Mouse (Mus musculus) lung, embryonic 14.5 days (tissue): ENCODE measurements around the gene Mpzl1. TPM values are rescaled to one million over a fixed set of nuclear protein-coding genes. Genes with fewer than 3 reads are reported as not detected.
A peak's percentile ranks its signal among the peaks of the same experiment; 100 is the strongest.

ENCODE experiments used
- ATAC-seq: fragments of 200-750 bp; cut with Nextera tagmentation; 2 replicates; pipeline ENCODE4 v1.8.0; 2017; ENCODE audit warnings: mild to moderate bottlenecking, moderate TSS enrichment, moderate library complexity; ENCODE audit not compliant: insufficient read depth
- DNase-seq: peaks from one replicate; pipeline ENCODE4 v3.0.0-alpha.2; 2015
- H3K27ac ChIP-seq: fragments of 300-500 bp; sonication (generic); 2 replicates; pipeline ENCODE4 v1.5.1; 2014; ENCODE audit warnings: low read depth, mild to moderate bottlenecking, moderate library complexity
- H3K27me3 ChIP-seq: fragments of 300-500 bp; sonication (generic); 2 replicates; pipeline ENCODE4 v1.6.1; 2014; ENCODE audit warnings: low read length, control low read depth; ENCODE audit not compliant: insufficient read depth
- H3K36me3 ChIP-seq: fragments of 300-500 bp; sonication (generic); 2 replicates; pipeline ENCODE4 v1.6.1; 2014; ENCODE audit warnings: control low read depth; ENCODE audit not compliant: insufficient read depth
- H3K4me1 ChIP-seq: fragments of 300-500 bp; sonication (generic); 2 replicates; pipeline ENCODE4 v1.6.1; 2014; ENCODE audit warnings: antibody characterized with exemption, control low read depth; ENCODE audit not compliant: insufficient read depth
- H3K4me2 ChIP-seq: fragments of 300-500 bp; sonication (generic); 2 replicates; pipeline ENCODE4 v1.6.1; 2014; ENCODE audit warnings: mild to moderate bottlenecking
- H3K4me3 ChIP-seq: fragments of 300-500 bp; sonication (generic); 2 replicates; pipeline ENCODE4 v1.5.1; 2014; ENCODE audit warnings: low read depth, low read length
- H3K9ac ChIP-seq: fragments of 300-500 bp; sonication (generic); 2 replicates; pipeline ENCODE4 v1.6.1; 2014
- H3K9me3 ChIP-seq: fragments of 300-500 bp; sonication (generic); 2 replicates; pipeline ENCODE4 v1.6.1; 2016; ENCODE audit warnings: low read depth, low read length, control low read depth
- CTCF ChIP-seq: IDR thresholded peaks from 2 replicates; pipeline ENCODE4 v1.5.1; 2016; ENCODE audit warnings: antibody characterized with exemption, low read depth
- WGBS: fragments of 180-500 bp; shearing (Covaris S2); extraction: QIAGEN DNeasy Blood & Tissue Kit; methylation state at CpG from one replicate; pipeline ENCODE4 v1.1.7; 2014; 5-methylcytosine and 5-hydroxymethylcytosine counted together
- polyA plus RNA-seq: library from polyadenylated mRNA; unstranded; fragments of >200 nt; fragmentation: Nextera tagmentation; extraction: Ambion mirVana; gene quantifications from 2 replicates; pipeline ENCODE4 v1.2.1, GENCODE M21; 2014

Gene Mpzl1
- polyA plus RNA-seq, 1 experiment from 2014 or later = 220 TPM

DNA sequence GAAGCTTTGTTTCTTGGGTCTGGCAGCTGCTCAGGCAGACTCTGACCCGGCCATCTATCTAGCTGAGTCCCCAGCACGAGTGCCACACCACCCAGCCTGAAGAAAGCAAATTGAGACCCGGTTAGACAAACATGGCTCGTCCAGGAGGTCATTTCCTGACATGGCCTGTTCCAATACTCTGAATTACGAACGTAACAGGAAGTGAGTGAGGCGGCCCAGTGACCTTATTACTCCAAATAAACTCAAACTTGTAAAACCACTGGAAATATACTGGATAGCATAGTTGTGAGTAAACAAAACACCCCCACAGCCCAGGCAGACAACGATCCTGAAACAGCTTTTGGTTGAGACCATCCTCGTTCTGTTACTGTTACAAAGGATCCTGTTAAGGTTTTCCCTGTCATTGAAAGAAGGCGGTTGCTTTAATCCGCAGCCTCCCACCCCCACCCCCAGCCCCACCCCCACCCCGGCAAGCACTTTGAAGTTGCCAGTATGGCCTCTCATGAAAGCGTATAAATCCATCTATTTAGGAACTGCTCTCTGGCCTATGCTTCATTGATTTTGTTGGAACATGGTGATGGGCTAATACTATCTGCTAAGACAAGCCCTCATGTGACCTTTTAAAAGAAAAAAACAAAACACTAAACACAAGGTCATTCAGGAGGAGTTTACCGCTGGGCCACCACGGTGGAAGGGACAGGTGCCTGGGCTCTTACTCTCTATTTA, 17.0 kb downstream of the Mpzl1 start:
- Histone ChIP-seq H3K4me2 (peak overlapping the region; percentile 46), H3K9me3 (peaks cover 5% of the 10 kb centered on the region; the same call in 1 of the 2 replicates), H3K36me3 (peaks cover 35% of the 10 kb centered on the region; the same call in 1 of the 2 replicates), H3K27ac (peak overlapping the region; percentile 82), H3K27me3 (no peaks in the 10 kb centered on the region), H3K4me1 (peaks cover 25% of the 10 kb centered on the region), H3K9ac (no peak overlapping the region), H3K4me3 (no peak overlapping the region)
- peak; percentile 85 for ATAC-seq
- WGBS = 10% methylated on average over 15 of the region's 15 CpGs
- peak; percentile 80 for DNase-seq
- no peak for TF ChIP-seq CTCF

- Histone ChIP-seq H3K9ac (no peak overlapping the region), H3K9me3 (peaks cover 5% of the 10 kb centered on the region; the same call in 1 of the 2 replicates), H3K4me3 (no peak overlapping the region), H3K36me3 (peaks cover 33% of the 10 kb centered on the region; the same call in 1 of the 2 replicates), H3K4me1 (peaks cover 25% of the 10 kb centered on the region), H3K27me3 (no peaks in the 10 kb centered on the region), H3K27ac (peak overlapping the region; percentile 82), H3K4me2 (peak overlapping the region; percentile 46)
- peak; percentile 82 for DNase-seq
- 12% methylated on average over 7 of the region's 7 CpGs for WGBS
- peak; percentile 16 for ATAC-seq
- TF ChIP-seq CTCF = no peak
These were observed 17.7 kb downstream of the Mpzl1 start for GRCm38 (mm10) chr1:165616652-165617051.

DNA sequence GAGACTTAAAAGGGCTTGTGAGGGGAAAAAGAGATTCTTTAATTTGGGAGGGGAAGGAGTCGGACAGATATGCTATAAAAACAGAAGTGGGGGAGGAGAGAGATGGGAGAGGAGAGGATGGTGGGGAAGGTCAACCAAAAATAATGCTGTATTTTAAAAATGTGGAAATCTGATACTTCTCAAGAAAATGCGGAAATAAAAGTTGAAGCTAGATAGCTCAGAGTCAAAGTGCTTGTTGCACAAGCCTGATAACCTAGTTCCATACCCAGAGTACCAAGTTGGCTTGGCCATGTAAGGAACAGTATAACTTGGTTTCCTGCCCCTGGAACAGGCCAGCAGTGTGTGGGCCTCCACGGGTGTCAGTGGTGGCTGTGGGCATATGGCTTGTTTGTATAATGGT, 19.5 kb downstream of the Mpzl1 start:
- no peak for TF ChIP-seq CTCF
- H3K36me3 ChIP-seq = peaks cover 28% of the 10 kb centered on the region; the same call in 1 of the 2 replicates
- H3K4me1 ChIP-seq = peaks cover 22% of the 10 kb centered on the region
- no peak overlapping the region for H3K4me2 ChIP-seq
- H3K9ac ChIP-seq = no peak overlapping the region
- no peak overlapping the region for H3K4me3 ChIP-seq
- no peaks in the 10 kb centered on the region for H3K27me3 ChIP-seq
- ATAC-seq (no peak), DNase-seq (no peak)
- no peak overlapping the region for H3K27ac ChIP-seq
- WGBS = 96% methylated on average over 3 of the region's 3 CpGs
- H3K9me3 ChIP-seq = peaks cover 5% of the 10 kb centered on the region; the same call in 1 of the 2 replicates

DNA sequence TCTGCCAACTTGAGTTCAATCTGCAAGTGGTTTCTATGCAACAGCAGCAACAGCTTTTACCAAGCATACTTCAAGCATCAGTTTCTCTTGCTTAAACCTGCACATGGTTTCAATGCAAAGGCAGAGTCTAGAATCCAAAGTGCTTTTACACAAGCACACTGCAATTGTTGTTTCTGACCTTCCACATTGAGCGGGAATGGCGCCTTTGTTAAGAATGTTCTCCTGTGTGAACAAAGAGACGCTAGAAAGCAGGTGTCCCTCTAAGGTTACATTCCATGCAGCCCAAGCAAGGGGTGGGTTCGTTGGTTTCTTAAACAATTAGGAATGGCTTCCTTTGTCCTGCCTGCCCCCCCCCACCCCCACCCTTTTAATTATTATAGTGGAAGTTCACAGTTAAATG, 20.4 kb downstream of the Mpzl1 start:
- Histone ChIP-seq H3K27ac (no peak overlapping the region), H3K4me1 (peaks cover 15% of the 10 kb centered on the region), H3K27me3 (no peaks in the 10 kb centered on the region)

DNA sequence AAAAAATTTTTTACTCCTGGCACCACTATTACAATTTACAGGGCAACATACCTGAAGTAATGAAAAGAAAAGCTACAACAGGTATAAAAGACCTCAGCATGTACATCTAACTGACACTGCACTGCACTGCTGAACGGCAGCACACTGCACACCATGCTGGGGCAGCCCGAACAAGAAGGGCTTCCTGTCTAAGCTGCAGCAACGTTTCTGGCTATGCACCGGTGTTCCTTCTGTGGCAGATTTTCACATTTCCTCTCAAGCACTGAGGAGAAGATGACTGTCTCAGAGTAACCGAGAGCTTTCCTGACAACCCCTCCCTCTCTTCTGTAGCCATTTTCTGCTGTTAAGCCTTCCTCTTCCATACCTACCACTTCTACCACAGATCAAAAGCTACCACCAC, 21.6 kb downstream of the Mpzl1 start:
- peaks cover 5% of the 10 kb centered on the region; the same call in 1 of the 2 replicates for H3K9me3 ChIP-seq
- 52% methylated on average over 5 of the region's 5 CpGs for WGBS
- peaks cover 10% of the 10 kb centered on the region for H3K4me1 ChIP-seq
- H3K27ac ChIP-seq = no peak overlapping the region; the same call in 1 of the 2 replicates
- no peak for DNase-seq
- H3K9ac ChIP-seq = no peak overlapping the region
- no peak for ATAC-seq
- peaks cover 37% of the 10 kb centered on the region; the same call in 1 of the 2 replicates for H3K36me3 ChIP-seq
- no peak overlapping the region for H3K4me2 ChIP-seq
- no peak overlapping the region for H3K4me3 ChIP-seq
- TF ChIP-seq CTCF = no peak
- H3K27me3 ChIP-seq = no peaks in the 10 kb centered on the region

More for the DNA sequence above, 20.4 kb downstream of the Mpzl1 start:
- no peak for DNase-seq
- no peak for TF ChIP-seq CTCF
- peaks cover 5% of the 10 kb centered on the region; the same call in 1 of the 2 replicates for H3K9me3 ChIP-seq
- ATAC-seq = no peak
- no peak overlapping the region for H3K4me2 ChIP-seq
- no peak overlapping the region for H3K9ac ChIP-seq
- H3K36me3 ChIP-seq = peaks cover 28% of the 10 kb centered on the region; the same call in 1 of the 2 replicates
- H3K4me3 ChIP-seq = no peak overlapping the region
- 66% methylated on average over 4 of the region's 4 CpGs for WGBS

DNA sequence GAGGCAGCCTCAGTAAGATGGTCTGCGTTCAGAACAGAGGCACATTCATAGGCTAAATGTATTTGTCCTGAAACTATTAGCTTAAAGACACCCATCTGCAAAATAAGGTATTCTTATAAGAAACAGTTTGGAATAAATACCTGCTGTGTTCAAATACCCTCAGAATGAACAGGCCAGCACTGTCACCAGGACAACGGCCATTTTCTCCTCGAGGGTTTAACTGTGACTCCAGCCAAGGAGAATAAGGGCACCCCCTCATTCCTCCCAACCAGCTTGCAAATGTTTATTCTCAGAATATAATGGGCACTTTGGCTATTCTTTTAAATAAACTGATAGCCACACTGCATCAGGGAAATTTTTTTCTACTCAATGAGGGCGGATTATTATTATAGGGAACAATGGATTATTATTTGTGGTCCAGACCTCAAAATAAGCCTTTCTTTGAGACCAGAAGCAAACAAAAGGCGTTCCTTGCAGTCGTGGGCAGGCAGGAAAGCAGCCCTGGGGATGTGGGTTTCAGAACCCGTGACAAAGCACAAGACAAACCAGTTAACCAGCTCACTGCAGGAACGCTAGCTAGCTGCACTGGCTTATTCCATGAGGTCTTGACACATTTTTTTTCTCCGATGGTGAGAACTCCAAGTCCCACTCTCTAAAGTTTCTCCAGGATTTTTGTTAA, 23.9 kb downstream of the Mpzl1 start:
- Histone ChIP-seq H3K4me3 (no peak overlapping the region), H3K4me1 (no peaks in the 10 kb centered on the region; the same call in 1 of the 2 replicates), H3K27ac (peak overlapping the region; percentile 47), H3K9me3 (peaks cover 5% of the 10 kb centered on the region; the same call in 1 of the 2 replicates), H3K9ac (no peak overlapping the region), H3K4me2 (no peak overlapping the region), H3K36me3 (peaks cover 50% of the 10 kb centered on the region), H3K27me3 (no peaks in the 10 kb centered on the region)
- DNase-seq (no peak), ATAC-seq (no peak)
- TF ChIP-seq CTCF = no peak
- whole genome bisulfite sequencing = 52% methylated on average over 9 of the region's 9 CpGs
